Mouse (Mus musculus) heart, postnatal 25 days (tissue): ENCODE results near the gene Rab8b. TPM values are rescaled to one million over a fixed set of nuclear protein-coding genes. Genes with fewer than 3 reads are reported as not detected.

ENCODE experiments used
- DNase-seq: peaks from one replicate; pipeline ENCODE4 v3.0.0; 2022; ENCODE audit warnings: low spot score
- intact Hi-C: fragments of 180-260 bp; cut with DNase I; formaldehyde crosslinking; loops from one replicate; pipeline ENCODE4 v1.15.1; 2025
- total RNA-seq, 2 experiments: library from RNA; stranded (reverse); gene quantifications; 2 replicates each; pipeline ENCODE4 v1.2.3; 2021

The Rab8b gene
- total RNA-seq, result 1 to 10 TPM; 8.9 to 9.9 TPM

GRCm38 (mm10) chr9:66919382-66919971, at the start of gene Rab8b:
TSS of gene Rab8b (minus strand) at chr9:66919687.
- peak; percentile 92 for DNase-seq
- intact Hi-C loops, result loop anchor here (5.0 kb wide), 1 partner anchor 42 kb away; no protein-coding TSS in a partner anchor

- intact Hi-C loops, result no loop called here
- DNase-seq, result no peak
Measured at GRCm38 (mm10) chr9:66967492-66967891, 48.0 kb upstream of the Rab8b start.

GRCm38 (mm10) chr9:66961478-66961877, 42.0 kb upstream of the Rab8b start:
- intact Hi-C loops, result no loop called here
- no peak for DNase-seq

GRCm38 (mm10) chr9:66957451-66957850, 38.0 kb upstream of the Rab8b start:
- DNase-seq, result no peak
- intact Hi-C loops, result no loop called here

GRCm38 (mm10) chr9:66952886-66953285, 33.4 kb upstream of the Rab8b start:
- DNase-seq, result no peak
- intact Hi-C loops, result no loop called here

- DNase-seq, result no peak
- intact Hi-C loops, result no loop called here
Measured at GRCm38 (mm10) chr9:66952321-66952720, 32.8 kb upstream of the Rab8b start.

- DNase-seq, result no peak
- intact Hi-C loops, result no loop called here
Measured at GRCm38 (mm10) chr9:66948536-66948935, 29.0 kb upstream of the Rab8b start.

- intact Hi-C loops, result loop anchor here (1.0 kb wide), 1 partner anchor 29 kb away; the partner anchor contains the start of gene Lactb
- peak; percentile 89 for DNase-seq
Measured at GRCm38 (mm10) chr9:66945647-66946641, 26.5 kb upstream of the Rab8b start, which contains the start of gene Rps27l. TSS of gene Rps27l (plus strand) at chr9:66946086.

- DNase-seq, result no peak
- intact Hi-C loops, result no loop called here
Measured at GRCm38 (mm10) chr9:66945161-66945560, 25.7 kb upstream of the Rab8b start.

GRCm38 (mm10) chr9:66938836-66939235, 19.3 kb upstream of the Rab8b start:
- DNase-seq, result no peak
- intact Hi-C loops, result loop anchor here (5.0 kb wide), 3 partner anchors 107 to 292 kb away; partner anchors contain the start of gene Aph1c

- DNase-seq, result no peak
- intact Hi-C loops, result loop anchor here (5.0 kb wide), 3 partner anchors 105 to 290 kb away; partner anchors contain the start of gene Aph1c
Measured at GRCm38 (mm10) chr9:66937507-66937906, 18.0 kb upstream of the Rab8b start.

GRCm38 (mm10) chr9:66933869-66934808, 14.7 kb upstream of the Rab8b start:
- no peak for DNase-seq
- intact Hi-C loops, result no loop called here

GRCm38 (mm10) chr9:66930351-66930750, 10.9 kb upstream of the Rab8b start:
- intact Hi-C loops, result no loop called here
- DNase-seq, result no peak

GRCm38 (mm10) chr9:66927696-66928402, 8.4 kb upstream of the Rab8b start:
- DNase-seq, result no peak
- intact Hi-C loops, result no loop called here

- intact Hi-C loops, result no loop called here
- no peak for DNase-seq
Measured at GRCm38 (mm10) chr9:66925853-66926252, 6.4 kb upstream of the Rab8b start.

- intact Hi-C loops, result no loop called here
- no peak for DNase-seq
Measured at GRCm38 (mm10) chr9:66922076-66922475, 2.6 kb upstream of the Rab8b start.

GRCm38 (mm10) chr9:66920488-66921279, 1.2 kb upstream of the Rab8b start:
- no peak for DNase-seq
- intact Hi-C loops, result no loop called here

GRCm38 (mm10) chr9:66919981-66920380, 494 bp upstream of the Rab8b start:
- intact Hi-C loops, result loop anchor here (5.0 kb wide), 1 partner anchor 43 kb away; no protein-coding TSS in a partner anchor

More at GRCm38 (mm10) chr9:66919981-66920380, 494 bp upstream of the Rab8b start:
- DNase-seq, result no peak
